Mouse (Mus musculus) lung, embryonic 15.5 days (tissue): Measurements from ENCODE around the gene Itpkb. TPM values are rescaled to one million over a fixed set of nuclear protein-coding genes. Genes with fewer than 3 reads are reported as not detected.

Experiments used
- ATAC-seq: fragments of 200-750 bp; cut with Nextera tagmentation; 2 replicates; pipeline ENCODE4 v1.8.0; 2017; ENCODE audit warnings: moderate number of reproducible peaks, borderline replicate concordance; ENCODE audit not compliant: low FRiP score, low TSS enrichment; ENCODE audit errors: extremely low read depth
- H3K27ac ChIP-seq: fragments of 300-500 bp; sonication (generic); 2 replicates; pipeline ENCODE4 v1.5.1; 2015; ENCODE audit warnings: moderate library complexity, mild to moderate bottlenecking, inconsistent platforms
- H3K27me3 ChIP-seq: fragments of 300-500 bp; sonication (generic); 2 replicates; pipeline ENCODE4 v1.6.1; 2015; ENCODE audit warnings: inconsistent platforms
- H3K36me3 ChIP-seq: fragments of 300-500 bp; sonication (generic); 2 replicates; pipeline ENCODE4 v1.6.1; 2015; ENCODE audit warnings: inconsistent platforms
- H3K4me1 ChIP-seq: fragments of 300-500 bp; sonication (generic); 2 replicates; pipeline ENCODE4 v1.6.1; 2015; ENCODE audit warnings: inconsistent platforms
- H3K4me2 ChIP-seq: fragments of 300-500 bp; sonication (generic); 2 replicates; pipeline ENCODE4 v1.6.1; 2015; ENCODE audit warnings: inconsistent platforms, mild to moderate bottlenecking, moderate library complexity
- H3K4me3 ChIP-seq: fragments of 300-500 bp; sonication (generic); 2 replicates; pipeline ENCODE4 v1.5.1; 2015; ENCODE audit warnings: mild to moderate bottlenecking, inconsistent platforms
- H3K9ac ChIP-seq: fragments of 300-500 bp; sonication (generic); 2 replicates; pipeline ENCODE4 v1.6.1; 2015; ENCODE audit warnings: inconsistent platforms
- H3K9me3 ChIP-seq: fragments of 300-500 bp; sonication (generic); 2 replicates; pipeline ENCODE4 v1.6.1; 2016; ENCODE audit warnings: inconsistent platforms
- WGBS: fragments of 180-500 bp; shearing (Covaris S2); methylation state at CpG from one replicate; pipeline ENCODE4 v1.1.7; 2015; 5-methylcytosine and 5-hydroxymethylcytosine counted together
- polyA plus RNA-seq: library from polyadenylated mRNA; unstranded; fragments of >200 nt; fragmentation: Nextera tagmentation; extraction: Ambion mirVana; gene quantifications from 2 replicates; pipeline ENCODE4 v1.2.1, GENCODE M21; 2015

The Itpkb gene
- polyA plus RNA-seq, 1 experiment from 2014 or later, result 10.9 TPM

- ATAC-seq, result no peak
- WGBS, result 79% methylated on average over 5 of the region's 5 CpGs
- Histone ChIP-seq H3K27ac (no peak overlapping the region), H3K4me2 (no peak overlapping the region), H3K36me3 (no peaks in the 10 kb centered on the region), H3K4me1 (0 out of 2 replicates have a peak, but pooled peaks cover 4% of the 10 kb centered on the region), H3K27me3 (no peaks in the 10 kb centered on the region), H3K9ac (no peak overlapping the region), H3K4me3 (no peak overlapping the region), H3K9me3 (no peaks in the 10 kb centered on the region)
Observed at GRCm38 (mm10) chr1:180464357-180464756, 134.1 kb downstream of the Itpkb start.

- H3K4me1 ChIP-seq, result 0 out of 2 replicates have a peak, but pooled peaks cover 4% of the 10 kb centered on the region
- no peak for ATAC-seq
- no peak overlapping the region for H3K4me3 ChIP-seq
- no peaks in the 10 kb centered on the region for H3K27me3 ChIP-seq
- H3K27ac ChIP-seq, result no peak overlapping the region
- H3K36me3 ChIP-seq, result no peaks in the 10 kb centered on the region
- H3K9me3 ChIP-seq, result no peaks in the 10 kb centered on the region
- 59% methylated on average over 5 of the region's 5 CpGs for WGBS
- H3K4me2 ChIP-seq, result no peak overlapping the region
- no peak overlapping the region for H3K9ac ChIP-seq
Observed at GRCm38 (mm10) chr1:180465620-180466019, 135.3 kb downstream of the Itpkb start.

- H3K27me3 ChIP-seq, result no peaks in the 10 kb centered on the region
- no peak overlapping the region for H3K4me3 ChIP-seq
- H3K9ac ChIP-seq, result no peak overlapping the region
- no peak for ATAC-seq
- H3K9me3 ChIP-seq, result no peaks in the 10 kb centered on the region
- no peak overlapping the region for H3K4me2 ChIP-seq
- H3K4me1 ChIP-seq, result no peaks in the 10 kb centered on the region
- H3K27ac ChIP-seq, result no peak overlapping the region
- 86% methylated on average over 4 of the region's 4 CpGs for WGBS
- no peaks in the 10 kb centered on the region for H3K36me3 ChIP-seq
Observed at GRCm38 (mm10) chr1:180468004-180468403, 137.7 kb downstream of the Itpkb start.

GRCm38 (mm10) chr1:180473566-180473965 is 143.3 kb downstream of the Itpkb start:
- ATAC-seq, result no peak
- Histone ChIP-seq H3K9ac (no peak overlapping the region), H3K27me3 (no peaks in the 10 kb centered on the region), H3K4me3 (no peak overlapping the region), H3K4me1 (no peaks in the 10 kb centered on the region), H3K36me3 (no peaks in the 10 kb centered on the region), H3K9me3 (no peaks in the 10 kb centered on the region), H3K27ac (no peak overlapping the region), H3K4me2 (no peak overlapping the region)

Other genes with a start within 250 kb of the Itpkb start
- 8.3 and 9.3 TPM in 2 replicates for gene Coq8a, start 130.9 kb upstream of the Itpkb start, polyA plus RNA-seq
- gene Psen2, start 67.0 kb upstream of the Itpkb start, polyA plus RNA-seq, result 10.3 and 10.4 TPM in 2 replicates
- gene Stum, start 153.0 kb downstream of the Itpkb start, polyA plus RNA-seq, result 0.17 and 0.30 TPM in 2 replicates
- gene Parp1, start 238.4 kb downstream of the Itpkb start, polyA plus RNA-seq, result 123 and 130 TPM in 2 replicates